Mouse (Mus musculus) G1E (cell line): Measurements from ENCODE around the gene Fcer2a.

Source experiments
- CTCF ChIP-seq: IDR thresholded peaks from 2 replicates; pipeline ENCODE4 v1.5.1; 2012; ENCODE audit warnings: low read depth, low read length, inconsistent platforms, mixed read lengths
- GATA1 ChIP-seq: IDR thresholded peaks from 2 replicates; pipeline ENCODE4 v1.6.1; 2012; ENCODE audit warnings: borderline replicate concordance, low read length, inconsistent platforms, mixed read lengths
- POLR2AphosphoS5 ChIP-seq: IDR thresholded peaks from 2 replicates; pipeline ENCODE4 v1.6.1; 2012; ENCODE audit warnings: low read depth, low read length, inconsistent platforms; ENCODE audit not compliant: insufficient replicate concordance
- TAL1 ChIP-seq: conservative IDR thresholded peaks from 2 replicates; pipeline ENCODE4 v1.6.1; 2012; ENCODE audit warnings: low read depth, low read length, inconsistent platforms, mixed read lengths

GRCm38 (mm10) chr8:3683408-3684176, 10.4 kb downstream of the Fcer2a start:
- TF ChIP-seq CTCF = no peak
- no peak for TF ChIP-seq TAL1
- no peak for TF ChIP-seq POLR2AphosphoS5
- TF ChIP-seq GATA1 = no peak
